Mouse (Mus musculus) liver, embryonic 15.5 days (tissue): ENCODE data around the gene Cdc42ep5. TPM values are rescaled to one million over a fixed set of nuclear protein-coding genes. Genes with fewer than 3 reads are reported as not detected.

Experiments used
- ATAC-seq: fragments of 200-750 bp; cut with Nextera tagmentation; 2 replicates; pipeline ENCODE4 v1.8.0; 2017; ENCODE audit warnings: moderate number of reproducible peaks, mild to moderate bottlenecking, moderate library complexity; ENCODE audit not compliant: insufficient read depth
- H3K27ac ChIP-seq: fragments of 300-500 bp; sonication (generic); replicated peaks from 2 replicates; pipeline ENCODE4 v1.5.1; 2015; ENCODE audit warnings: mild to moderate bottlenecking, inconsistent platforms
- H3K27me3 ChIP-seq: fragments of 300-500 bp; sonication (generic); 2 replicates; pipeline ENCODE4 v1.6.1; 2015; ENCODE audit warnings: mild to moderate bottlenecking, inconsistent platforms
- H3K36me3 ChIP-seq: fragments of 300-500 bp; sonication (generic); replicated peaks from 2 replicates; pipeline ENCODE4 v1.6.1; 2015; ENCODE audit warnings: moderate library complexity, mild to moderate bottlenecking, inconsistent platforms
- H3K4me1 ChIP-seq: fragments of 300-500 bp; sonication (generic); replicated peaks from 2 replicates; pipeline ENCODE4 v1.6.1; 2015; ENCODE audit warnings: inconsistent platforms
- H3K4me2 ChIP-seq: fragments of 300-500 bp; sonication (generic); 2 replicates; pipeline ENCODE4 v1.6.1; 2015; ENCODE audit warnings: moderate library complexity, mild to moderate bottlenecking, inconsistent platforms
- H3K4me3 ChIP-seq: fragments of 300-500 bp; sonication (generic); replicated peaks from 2 replicates; pipeline ENCODE4 v1.5.1; 2015; ENCODE audit warnings: mild to moderate bottlenecking, inconsistent platforms
- H3K9ac ChIP-seq: fragments of 300-500 bp; sonication (generic); 2 replicates; pipeline ENCODE4 v1.6.1; 2015; ENCODE audit warnings: moderate library complexity, mild to moderate bottlenecking, inconsistent platforms
- H3K9me3 ChIP-seq: fragments of 300-500 bp; sonication (generic); replicated peaks from 2 replicates; pipeline ENCODE4 v1.6.1; 2016; ENCODE audit warnings: inconsistent platforms
- WGBS: fragments of 180-500 bp; shearing (Covaris S2); methylation state at CpG from one replicate; pipeline ENCODE4 v1.1.7; 2015; ENCODE audit warnings: mixed read lengths; ENCODE audit not compliant: insufficient replicate concordance; 5-methylcytosine and 5-hydroxymethylcytosine counted together
- polyA plus RNA-seq: library from polyadenylated mRNA; unstranded; fragments of >200 nt; fragmentation: Nextera tagmentation; extraction: Ambion mirVana; gene quantifications from 2 replicates; pipeline ENCODE4 v1.2.1, GENCODE M21; 2015

Cdc42ep5 gene
- polyA plus RNA-seq, 1 experiment from 2014 or later = 6.1 TPM

GRCm38 (mm10) chr7:4103411-4103810 is 61.2 kb downstream of the Cdc42ep5 start:
- no peak overlapping the region for H3K9ac ChIP-seq
- WGBS = 8% methylated on average over 4 of the region's 4 CpGs
- H3K4me3 ChIP-seq = no peak overlapping the region
- H3K4me1 ChIP-seq = no peaks in the 10 kb centered on the region
- no peaks in the 10 kb centered on the region for H3K9me3 ChIP-seq
- H3K4me2 ChIP-seq = no peak overlapping the region
- no peaks in the 10 kb centered on the region for H3K27me3 ChIP-seq
- H3K27ac ChIP-seq = no peak overlapping the region
- ATAC-seq = no peak
- no peaks in the 10 kb centered on the region for H3K36me3 ChIP-seq

Other genes starting within 250 kb of the Cdc42ep5 start
- gene Lilra6, start 249.4 kb downstream of the Cdc42ep5 start, polyA plus RNA-seq = 0.97 and 1.3 TPM in 2 replicates
- gene Lair1, start 101.7 kb downstream of the Cdc42ep5 start, polyA plus RNA-seq = 2.2 and 2.5 TPM in 2 replicates
- gene Ttyh1, start 45.5 kb downstream of the Cdc42ep5 start, polyA plus RNA-seq = 0.38 and 0.39 TPM in 2 replicates
- 20.1 and 25.2 TPM in 2 replicates for gene Leng8, start 27.8 kb downstream of the Cdc42ep5 start, polyA plus RNA-seq
- gene Leng9, start 14.5 kb downstream of the Cdc42ep5 start, polyA plus RNA-seq = 0.98 TPM in 2 replicates
- 0.62 and 0.76 TPM in 2 replicates for gene Lilra5, start 72.9 kb upstream of the Cdc42ep5 start, polyA plus RNA-seq
- gene Ncr1, start 172.9 kb upstream of the Cdc42ep5 start, polyA plus RNA-seq = 0.21 TPM in 1 of 2 replicates, not detected in the other
- 3.0 and 3.2 TPM in 2 replicates for gene Gp6, start 232.9 kb upstream of the Cdc42ep5 start, polyA plus RNA-seq